Mouse (Mus musculus) embryo, embryonic 10.5 days (tissue): ENCODE results near the gene Chuk.

Experiments
- DNase-seq: peaks from one replicate; pipeline ENCODE4 v3.0.0-alpha.2; 2015; ENCODE audit warnings: low spot score

The Chuk gene

GRCm38 (mm10) chr19:44107661-44108521, 611 bp upstream of the Chuk start:
- no peak for DNase-seq

GRCm38 (mm10) chr19:44104393-44104792, 2.9 kb downstream of the Chuk start:
- no peak for DNase-seq

- DNase-seq, result no peak
Observed at GRCm38 (mm10) chr19:44103001-44103400, 4.3 kb downstream of the Chuk start.

GRCm38 (mm10) chr19:44100840-44101239, 6.4 kb downstream of the Chuk start:
- DNase-seq, result no peak

- DNase-seq, result peak; percentile 28
Observed at GRCm38 (mm10) chr19:44086278-44086677, 21.0 kb downstream of the Chuk start.

DNA sequence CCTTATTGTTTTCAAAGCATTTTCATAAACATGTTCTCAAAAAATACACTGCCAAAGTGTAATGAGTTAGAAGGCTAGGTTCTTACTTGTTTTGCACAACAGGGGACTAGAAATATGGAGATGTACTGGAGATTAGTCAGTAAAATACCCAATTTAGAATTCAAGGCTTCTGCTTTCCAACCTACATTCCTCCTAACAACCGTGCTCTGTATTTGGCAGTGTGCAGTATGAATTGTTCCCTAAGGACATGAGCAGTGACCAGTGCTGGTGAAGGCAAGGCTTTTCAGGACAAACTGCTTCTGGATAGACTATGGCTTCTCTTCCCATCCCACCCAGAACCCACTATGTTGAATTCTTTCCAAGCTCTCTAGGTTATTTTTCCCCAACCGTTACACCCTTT, 26.4 kb downstream of the Chuk start:
- no peak for DNase-seq

DNA sequence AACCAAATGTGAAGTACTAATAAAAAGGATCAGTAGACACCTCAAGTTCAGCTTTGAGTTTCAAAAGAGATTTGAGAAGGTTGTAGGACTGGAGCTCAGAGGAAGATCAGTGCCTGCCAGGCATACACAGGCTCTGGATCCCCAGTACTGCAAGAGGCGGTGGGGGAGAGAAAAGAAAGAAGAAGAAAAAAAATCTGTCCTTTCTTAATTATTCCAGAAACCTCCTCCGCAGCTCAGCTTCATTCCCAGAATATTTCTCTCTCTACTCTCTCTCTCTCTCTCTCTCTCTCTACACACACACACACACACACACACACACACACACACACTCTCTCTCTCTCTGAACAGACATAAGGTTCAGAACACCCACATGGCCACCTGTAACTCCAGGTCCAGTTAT, 27.3 kb downstream of the Chuk start:
- no peak for DNase-seq

- no peak for DNase-seq
Observed at GRCm38 (mm10) chr19:44077024-44077423, 30.3 kb downstream of the Chuk start.

DNA sequence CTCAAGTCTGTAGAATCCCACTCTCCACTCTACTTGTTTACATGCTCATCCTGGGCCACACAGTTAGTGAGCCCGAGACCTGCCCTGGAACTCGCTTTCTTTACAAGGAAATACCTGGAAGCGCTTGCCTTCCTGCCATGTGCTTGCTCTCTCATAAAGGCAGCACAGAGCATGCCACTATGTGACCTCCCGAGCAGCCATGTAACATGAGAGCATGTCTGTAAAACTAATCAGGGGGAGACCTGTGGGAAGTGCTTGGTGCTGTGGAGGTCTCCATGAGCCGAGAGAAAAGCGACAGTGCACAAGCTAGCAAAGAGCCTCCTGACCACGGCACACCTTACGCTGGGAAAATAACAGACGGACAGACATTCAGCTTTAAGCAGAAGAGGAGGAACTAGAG, 30.8 kb downstream of the Chuk start:
- DNase-seq, result peak; percentile 39

GRCm38 (mm10) chr19:44074986-44075385, 32.3 kb downstream of the Chuk start:
- DNase-seq, result no peak

DNA sequence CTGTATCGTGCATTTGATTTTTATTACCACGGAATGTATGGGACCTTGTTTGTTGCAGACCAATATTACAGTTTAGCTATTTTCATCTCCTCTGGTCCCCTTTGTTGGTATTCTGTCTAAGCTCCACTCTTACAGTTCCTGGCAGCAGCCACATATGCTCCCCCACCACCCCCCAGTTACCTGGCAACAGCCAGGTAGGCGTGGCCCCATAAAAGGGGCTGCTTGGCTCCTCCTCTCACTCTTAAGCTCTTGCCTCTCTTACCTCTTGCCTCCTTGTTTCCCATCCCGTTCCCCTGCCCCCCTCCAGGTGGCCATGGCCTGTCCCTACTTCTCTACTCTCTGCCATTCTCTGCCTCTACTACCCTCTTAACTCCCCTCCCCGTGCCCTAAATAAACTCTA, 36.1 kb downstream of the Chuk start:
- no peak for DNase-seq

DNA sequence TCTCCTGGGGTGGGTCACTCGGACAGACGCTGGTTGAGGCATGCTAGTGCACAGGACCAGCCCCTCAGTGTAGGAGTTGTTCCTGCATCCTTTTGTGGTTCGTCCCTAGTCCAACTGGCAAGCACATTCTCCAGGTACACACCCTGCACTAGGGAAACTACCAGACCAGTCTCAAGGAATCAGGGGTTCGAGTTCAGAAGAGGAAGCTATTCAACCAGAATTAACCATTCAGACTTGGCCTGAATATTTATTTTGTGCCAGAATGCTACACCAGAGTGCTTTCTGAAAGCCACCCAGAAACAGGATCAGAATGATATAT, 37.4 kb downstream of the Chuk start:
- no peak for DNase-seq

GRCm38 (mm10) chr19:44069121-44069913, 38.0 kb downstream of the Chuk start, which contains the start of gene Erlin1:
TSS of gene Erlin1 (minus strand) at chr19:44069785.
- DNase-seq, result peak; percentile 92

- DNase-seq, result no peak
Observed at GRCm38 (mm10) chr19:44068232-44068631, 39.0 kb downstream of the Chuk start.

DNA sequence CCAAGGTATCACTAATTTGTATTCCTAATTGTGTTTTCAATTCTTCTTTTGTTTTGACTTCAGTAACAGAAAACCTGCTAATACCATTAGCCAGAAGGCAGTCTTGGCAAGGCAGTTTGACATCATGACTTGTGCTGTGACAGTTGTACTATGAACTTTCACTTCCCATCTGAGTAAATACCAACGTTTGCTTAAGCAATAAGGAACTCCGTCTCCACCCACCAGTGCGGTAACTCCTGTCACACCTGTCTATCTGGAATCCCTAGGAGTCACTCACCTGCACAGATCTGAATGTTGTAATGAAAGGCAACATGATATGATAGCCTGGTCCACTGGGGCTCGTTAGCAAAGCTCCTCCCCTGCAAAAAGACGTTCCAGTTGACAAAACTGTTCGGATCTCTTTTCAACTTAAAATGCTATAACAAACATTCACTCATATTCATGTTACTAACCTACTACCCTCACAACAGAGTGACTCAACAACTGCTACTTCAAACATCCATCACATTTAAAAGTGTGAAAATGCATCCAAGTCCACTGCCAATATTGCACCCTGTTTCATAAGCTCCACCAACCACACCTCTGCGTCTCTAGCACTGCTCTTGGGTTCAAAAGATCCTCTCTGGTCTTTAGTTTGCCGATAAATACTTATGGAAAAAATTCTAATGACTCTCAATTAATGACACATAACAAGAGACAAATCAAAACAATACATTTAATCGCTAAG, 39.8 kb downstream of the Chuk start:
- no peak for DNase-seq

DNA sequence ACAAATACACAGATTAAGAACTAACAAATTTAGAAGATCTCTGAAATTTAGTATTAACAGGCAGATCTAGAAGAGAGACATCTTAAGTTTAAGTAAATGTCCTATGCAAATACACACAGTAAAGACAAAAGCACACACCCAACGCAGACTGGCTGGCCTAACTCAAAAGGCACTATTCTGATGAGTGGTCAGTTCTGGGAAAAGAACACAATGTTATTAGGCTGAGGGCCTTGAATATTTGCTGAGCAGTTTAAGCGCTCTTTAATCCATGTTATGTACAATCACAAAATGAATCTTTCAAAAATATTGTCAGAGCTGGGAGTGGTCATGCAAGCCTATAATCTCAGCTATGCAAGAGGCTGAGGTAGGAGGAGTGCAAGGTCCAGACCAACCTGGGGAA, 42.5 kb downstream of the Chuk start:
- DNase-seq, result no peak

GRCm38 (mm10) chr19:44063773-44064172, 43.5 kb downstream of the Chuk start:
- DNase-seq, result no peak

GRCm38 (mm10) chr19:44060226-44060625, 47.1 kb downstream of the Chuk start:
- no peak for DNase-seq

GRCm38 (mm10) chr19:44055173-44055826, 52.0 kb downstream of the Chuk start:
- no peak for DNase-seq

GRCm38 (mm10) chr19:44050388-44050787, 56.9 kb downstream of the Chuk start:
- DNase-seq, result no peak

- DNase-seq, result no peak
Observed at GRCm38 (mm10) chr19:44049282-44049681, 58.0 kb downstream of the Chuk start.

- DNase-seq, result no peak
Observed at GRCm38 (mm10) chr19:44045847-44046246, 61.4 kb downstream of the Chuk start.
